Mouse (Mus musculus) ES-E14 (cell line): ENCODE measurements around the gene Tstd1. TPM values are rescaled to one million over a fixed set of nuclear protein-coding genes. Genes with fewer than 3 reads are reported as not detected.

ENCODE experiments used
- DNase-seq: peaks from one replicate; pipeline ENCODE4 v3.0.0-alpha.2; 2013; ENCODE audit warnings: low read depth, low spot score
- H3K27ac ChIP-seq: 2 replicates; pipeline ENCODE4 v1.5.1; 2012; ENCODE audit warnings: low read depth, mild to moderate bottlenecking, low read length, moderate library complexity, mixed read lengths; ENCODE audit not compliant: poor library complexity, insufficient read depth, severe bottlenecking
- H3K36me3 ChIP-seq: 2 replicates; pipeline ENCODE4 v1.6.1; 2012; ENCODE audit warnings: mild to moderate bottlenecking, low read length, moderate library complexity, mixed read lengths; ENCODE audit not compliant: control insufficient read depth, poor library complexity, insufficient read depth, severe bottlenecking
- H3K4me1 ChIP-seq, 2 experiments: fragments of 150-350 bp in 1 of 2; sonication (generic) in 1 of 2; 2 replicates each; pipeline ENCODE4 v1.6.1; 2012; ENCODE audit warnings: low read length in 2 of 2, mild to moderate bottlenecking in 1 of 2, mixed read lengths in 1 of 2; ENCODE audit not compliant: control insufficient read depth in 2 of 2, insufficient read depth in 2 of 2, poor library complexity in 1 of 2
- H3K4me3 ChIP-seq, 2 experiments: fragments of 150-350 bp in 1 of 2; sonication (generic) in 1 of 2; 2 replicates each; pipeline ENCODE4 v1.5.1; 2012; ENCODE audit warnings: low read length in 2 of 2, low read depth in 1 of 2, mild to moderate bottlenecking in 1 of 2, mixed read lengths in 1 of 2; ENCODE audit not compliant: insufficient read depth in 1 of 2, poor library complexity in 1 of 2, severe bottlenecking in 1 of 2
- H3K9ac ChIP-seq: 2 replicates; pipeline ENCODE4 v1.6.1; 2012; ENCODE audit warnings: low read depth, mild to moderate bottlenecking, low read length, mixed read lengths; ENCODE audit not compliant: poor library complexity, insufficient read depth, severe bottlenecking
- H3K9me3 ChIP-seq: fragments of 150-350 bp; sonication (generic); 2 replicates; pipeline ENCODE4 v1.6.1; 2012; ENCODE audit warnings: low read depth, mild to moderate bottlenecking, low read length; ENCODE audit not compliant: control insufficient read depth, insufficient read depth
- CHD2 ChIP-seq: IDR thresholded peaks from 2 replicates; pipeline ENCODE4 v1.6.1; 2014; ENCODE audit warnings: mild to moderate bottlenecking, low read depth, low read length, inconsistent platforms
- HCFC1 ChIP-seq: IDR thresholded peaks from 2 replicates; pipeline ENCODE4 v1.6.1; 2012; ENCODE audit warnings: low read length, inconsistent platforms, borderline replicate concordance; ENCODE audit not compliant: insufficient read depth
- MAFK ChIP-seq: IDR thresholded peaks from 2 replicates; pipeline ENCODE4 v1.6.1; 2014; ENCODE audit warnings: mild to moderate bottlenecking, low read depth, low read length, inconsistent platforms; ENCODE audit not compliant: insufficient read depth
- ZC3H11A ChIP-seq: IDR thresholded peaks from 2 replicates; pipeline ENCODE4 v1.6.1; 2012; ENCODE audit warnings: low read depth, mild to moderate bottlenecking, inconsistent platforms, low read length, borderline replicate concordance
- ZNF384 ChIP-seq: IDR thresholded peaks from 2 replicates; pipeline ENCODE4 v1.6.1; 2012; ENCODE audit warnings: low read depth, low read length, inconsistent platforms
- in situ Hi-C, 2 experiments: fragments of 600-800 bp; cut with MboI; formaldehyde crosslinking; loops; one replicate each; pipeline ENCODE4 v1.15.1; 2025; ENCODE audit warnings: low sequenced_read_pairs in 2 of 2, inconsistent platforms in 1 of 2; ENCODE audit not compliant: unreplicated experiment in 2 of 2
- total RNA-seq: library from RNA; depleted of rRNA; stranded (reverse); fragments of 300-350 nt; gene quantifications from 2 replicates; pipeline ENCODE4 v1.2.3, GENCODE M21; 2012

Gene Tstd1
- total RNA-seq, 1 experiment: 6.2 TPM

DNA sequence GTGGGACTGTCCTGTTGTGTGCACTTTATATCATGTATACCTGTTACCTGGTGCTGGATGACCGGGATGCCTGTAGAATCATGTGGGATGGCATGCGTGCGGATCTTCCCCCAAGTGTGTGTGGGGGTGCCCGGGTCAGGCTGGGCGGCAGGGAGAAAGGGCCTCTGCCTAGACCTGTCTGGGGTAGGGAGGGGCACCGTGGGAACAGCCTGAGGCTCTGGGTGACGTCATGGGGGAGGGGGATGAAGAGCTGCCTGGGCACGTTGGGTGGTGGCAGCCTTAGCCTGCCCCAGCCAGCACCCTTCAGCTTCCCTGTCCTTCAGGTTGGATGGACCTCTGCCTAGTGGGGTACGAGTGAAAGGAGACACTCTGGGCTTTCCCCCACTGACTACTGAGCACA is 34.3 kb upstream of the Tstd1 start:
- TF ChIP-seq HCFC1 (no peak), CHD2 (no peak), MAFK (no peak), ZNF384 (no peak), ZC3H11A (no peak)
- in situ Hi-C loops: no loop called here
- Histone ChIP-seq H3K9ac (no peak overlapping the region), H3K9me3 (no peaks in the 10 kb centered on the region), H3K4me1 (peaks cover 1 to 30% of the 10 kb centered on the region in 2 experiments; a peak in 2 of 4 replicates), H3K27ac (no peak overlapping the region), H3K4me3 (no peak overlapping the region), H3K36me3 (no peaks in the 10 kb centered on the region)
- no peak for DNase-seq

DNA sequence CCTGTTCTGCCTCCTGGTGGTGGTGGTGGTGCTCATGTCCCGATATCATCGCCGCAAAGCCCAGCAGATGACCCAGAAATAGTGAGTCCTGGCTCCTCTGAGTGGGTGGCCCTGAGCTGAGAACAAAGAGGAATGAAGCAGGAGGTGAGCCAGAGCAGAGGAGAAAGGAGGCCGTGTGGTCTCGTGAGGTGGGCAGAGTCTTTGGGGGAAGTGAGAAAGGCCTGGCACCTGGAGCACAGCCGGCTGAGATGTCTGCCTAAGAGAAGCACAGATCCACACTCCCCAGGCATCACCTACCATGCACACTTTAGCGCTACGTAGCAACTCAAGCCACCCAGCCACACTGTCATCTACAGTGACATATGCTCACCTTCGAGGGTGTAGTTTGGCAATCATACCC is 33.5 kb upstream of the Tstd1 start:
- Histone ChIP-seq H3K27ac (no peak overlapping the region), H3K4me1 (peaks cover 2 to 36% of the 10 kb centered on the region in 2 experiments; a peak in 3 of 4 replicates), H3K9ac (no peak overlapping the region), H3K4me3 (no peak overlapping the region), H3K9me3 (no peaks in the 10 kb centered on the region), H3K36me3 (no peaks in the 10 kb centered on the region)
- in situ Hi-C loops: no loop called here
- TF ChIP-seq HCFC1 (no peak), CHD2 (no peak), ZNF384 (no peak), MAFK (no peak), ZC3H11A (no peak)
- no peak for DNase-seq

DNA sequence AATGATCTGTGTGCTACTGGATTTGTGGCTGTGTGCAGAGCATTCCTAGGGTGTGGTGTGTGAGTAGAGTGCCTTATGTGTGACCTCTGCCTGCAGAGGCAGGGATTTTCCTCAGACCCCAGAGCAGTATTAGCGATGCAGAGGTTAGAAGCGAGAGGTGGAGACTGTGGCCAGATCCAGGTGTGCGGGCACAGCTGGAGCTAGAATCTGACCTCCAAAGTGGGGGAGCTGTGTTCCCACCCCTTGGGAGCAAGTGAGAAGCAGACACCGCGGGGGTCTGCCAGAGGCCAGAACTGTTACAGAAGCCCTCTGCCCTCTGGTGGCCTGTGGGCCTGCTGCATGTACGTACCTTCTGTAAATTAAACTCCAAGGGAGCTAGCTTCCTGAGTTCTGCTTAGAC is 31.6 kb upstream of the Tstd1 start:
- no peak overlapping the region for H3K9ac ChIP-seq
- H3K4me1 ChIP-seq: peaks cover 5 to 36% of the 10 kb centered on the region in 2 experiments; a peak in 3 of 4 replicates
- TF ChIP-seq HCFC1: no peak
- no peak for TF ChIP-seq MAFK
- no peak for TF ChIP-seq CHD2
- no peak for TF ChIP-seq ZC3H11A
- TF ChIP-seq ZNF384: no peak
- H3K27ac ChIP-seq: no peak overlapping the region
- no peak overlapping the region for H3K4me3 ChIP-seq
- in situ Hi-C loops: no loop called here
- H3K36me3 ChIP-seq: no peaks in the 10 kb centered on the region
- no peak for DNase-seq
- H3K9me3 ChIP-seq: no peaks in the 10 kb centered on the region

DNA sequence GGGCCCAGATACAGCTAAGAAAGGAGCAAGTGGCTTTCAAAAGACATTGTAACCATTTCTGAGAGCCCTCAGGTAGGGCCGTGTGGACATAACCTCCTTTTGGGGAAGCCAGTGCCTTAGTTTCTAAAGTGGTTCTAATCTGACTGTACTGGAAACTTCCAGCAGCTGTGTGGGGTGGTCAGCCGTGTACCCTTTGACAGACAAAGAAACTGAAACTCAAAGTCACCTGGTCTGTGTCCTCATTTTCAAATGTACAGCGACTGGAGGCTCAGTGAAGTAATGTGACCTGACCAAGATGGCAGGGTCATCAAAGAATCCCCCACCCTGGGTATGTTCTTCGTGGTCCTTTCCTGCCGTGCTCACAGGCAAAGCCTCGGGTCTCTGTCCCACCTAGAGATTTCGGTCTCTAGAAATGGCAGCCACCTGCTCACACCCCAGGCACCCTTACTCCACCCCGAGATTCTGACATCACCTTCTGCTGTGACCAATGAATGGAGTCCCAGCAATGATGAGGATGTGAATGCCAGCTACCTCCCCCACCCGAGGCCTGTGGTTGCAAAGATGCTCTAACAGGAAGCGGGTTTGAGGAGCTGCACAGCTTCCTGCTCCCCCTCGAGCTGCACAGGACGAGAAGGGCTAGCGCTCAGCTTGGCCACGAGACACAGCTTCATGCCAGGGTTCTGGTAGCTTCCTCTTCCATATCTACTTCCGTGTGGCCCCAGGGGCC is 30.1 kb upstream of the Tstd1 start, which contains the start of gene Arhgap30:
Gene Arhgap30 (plus strand): TSS at position 579 of the 727 bp plus-strand sequence.
- H3K27ac ChIP-seq: 0 out of 2 replicates have a peak within 1 kb of the TSS, but pooled peaks have one; percentile 8
- H3K36me3 ChIP-seq: no peaks in the 10 kb centered on the region
- in situ Hi-C loops: no loop called here
- H3K4me1 ChIP-seq: peaks cover 5 to 36% of the 10 kb centered on the region in 2 experiments; a peak in 3 of 4 replicates
- DNase-seq: no peak
- H3K4me3 ChIP-seq: peak within 1 kb of the TSS; percentile 27 to 48
- H3K9ac ChIP-seq: no peak within 1 kb of the TSS
- no peaks in the 10 kb centered on the region for H3K9me3 ChIP-seq
- no peak for TF ChIP-seq HCFC1
- TF ChIP-seq ZNF384: no peak
- TF ChIP-seq ZC3H11A: no peak
- no peak for TF ChIP-seq CHD2
- TF ChIP-seq MAFK: no peak

- no peak for TF ChIP-seq MAFK
- TF ChIP-seq CHD2: no peak
- no peak for TF ChIP-seq HCFC1
- no peak for TF ChIP-seq ZNF384
- TF ChIP-seq ZC3H11A: no peak
- Histone ChIP-seq H3K9ac (no peak overlapping the region), H3K36me3 (no peaks in the 10 kb centered on the region), H3K9me3 (no peaks in the 10 kb centered on the region), H3K4me3 (peak overlapping the region; percentile 27 to 32; a peak in 2 of 4 replicates), H3K4me1 (peaks cover 5 to 31% of the 10 kb centered on the region in 2 experiments; a peak in 3 of 4 replicates), H3K27ac (0 out of 2 replicates have a peak overlapping the region, but pooled peaks have one; percentile 8)
- no peak for DNase-seq
- in situ Hi-C loops: no loop called here
These were observed 28.6 kb upstream of the Tstd1 start for GRCm38 (mm10) chr1:171390101-171390500.
